Mouse (Mus musculus): ENCODE results near the gene Des.

Des gene

GRCm38 (mm10) chr1:75360112-75361031 lies at the start of gene Des:
Des (plus strand) TSS chr1:75360329.
- peak; percentile 43 for DNase-seq (ENCODE audit: low spot score)

DNA sequence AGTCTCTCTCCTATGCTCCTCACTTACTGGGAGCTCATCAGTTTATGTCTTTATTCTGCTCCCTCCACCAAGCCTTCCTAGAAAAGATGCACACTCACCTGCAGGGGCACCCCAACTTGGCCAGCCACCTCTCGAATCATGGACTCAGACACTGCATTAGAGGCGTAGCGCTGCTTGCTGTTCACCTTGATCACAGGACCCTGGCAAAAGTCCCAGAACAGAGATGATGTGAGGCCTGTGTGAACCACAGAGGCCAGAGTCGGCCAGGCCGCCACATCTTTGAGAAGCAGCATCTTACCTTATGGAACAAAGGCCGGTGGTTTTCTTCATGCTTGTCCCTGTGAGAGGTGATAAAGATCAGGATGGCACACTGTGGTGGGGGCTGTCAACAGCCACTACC lies 48.4 kb upstream of the Des start:
- DNase-seq (ENCODE audit: low spot score) = no peak

DNA sequence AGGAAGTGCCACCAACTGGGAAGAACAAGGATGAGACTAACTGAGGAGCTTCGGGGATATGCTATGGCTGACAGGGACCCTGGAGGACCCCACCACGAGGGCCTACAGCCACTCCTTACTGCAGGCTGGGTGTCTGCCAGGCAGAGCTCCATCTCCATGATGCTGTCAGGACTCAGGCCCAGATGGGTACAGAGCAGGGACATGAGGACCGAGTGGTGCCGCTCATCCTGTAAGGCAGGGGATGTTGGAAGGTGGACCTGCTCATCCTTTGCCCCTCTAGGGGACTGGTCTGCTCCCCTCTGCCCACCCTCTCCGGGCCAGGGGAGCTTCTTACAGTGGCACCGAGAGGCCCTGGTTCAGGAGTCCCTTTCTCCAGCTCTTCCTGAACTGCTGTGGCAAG lies 45.1 kb upstream of the Des start:
- no peak for DNase-seq (ENCODE audit: low spot score)

- DNase-seq (ENCODE audit: low spot score) = no peak
Observed at GRCm38 (mm10) chr1:75315456-75316365, 44.4 kb upstream of the Des start.

DNA sequence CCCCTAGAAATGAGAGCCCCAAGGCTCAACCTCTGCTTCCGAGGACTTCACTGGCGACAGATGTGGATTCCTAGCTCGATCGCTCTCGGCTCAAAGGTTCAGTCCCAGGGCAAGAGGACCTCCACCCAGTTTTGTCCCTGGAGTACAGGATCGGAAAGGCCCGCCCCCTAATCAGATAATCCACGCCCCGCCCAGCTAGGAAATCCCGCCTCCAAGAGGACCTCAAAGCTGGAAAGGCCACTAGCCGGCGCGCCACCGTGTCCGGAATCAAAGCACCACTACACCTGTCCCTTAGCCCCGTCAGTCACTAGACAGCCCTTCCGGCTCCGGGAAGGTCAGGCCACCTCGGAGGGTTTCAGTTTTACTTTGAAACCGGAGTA lies 43.3 kb upstream of the Des start:
- DNase-seq (ENCODE audit: low spot score) = peak; percentile 93

DNA sequence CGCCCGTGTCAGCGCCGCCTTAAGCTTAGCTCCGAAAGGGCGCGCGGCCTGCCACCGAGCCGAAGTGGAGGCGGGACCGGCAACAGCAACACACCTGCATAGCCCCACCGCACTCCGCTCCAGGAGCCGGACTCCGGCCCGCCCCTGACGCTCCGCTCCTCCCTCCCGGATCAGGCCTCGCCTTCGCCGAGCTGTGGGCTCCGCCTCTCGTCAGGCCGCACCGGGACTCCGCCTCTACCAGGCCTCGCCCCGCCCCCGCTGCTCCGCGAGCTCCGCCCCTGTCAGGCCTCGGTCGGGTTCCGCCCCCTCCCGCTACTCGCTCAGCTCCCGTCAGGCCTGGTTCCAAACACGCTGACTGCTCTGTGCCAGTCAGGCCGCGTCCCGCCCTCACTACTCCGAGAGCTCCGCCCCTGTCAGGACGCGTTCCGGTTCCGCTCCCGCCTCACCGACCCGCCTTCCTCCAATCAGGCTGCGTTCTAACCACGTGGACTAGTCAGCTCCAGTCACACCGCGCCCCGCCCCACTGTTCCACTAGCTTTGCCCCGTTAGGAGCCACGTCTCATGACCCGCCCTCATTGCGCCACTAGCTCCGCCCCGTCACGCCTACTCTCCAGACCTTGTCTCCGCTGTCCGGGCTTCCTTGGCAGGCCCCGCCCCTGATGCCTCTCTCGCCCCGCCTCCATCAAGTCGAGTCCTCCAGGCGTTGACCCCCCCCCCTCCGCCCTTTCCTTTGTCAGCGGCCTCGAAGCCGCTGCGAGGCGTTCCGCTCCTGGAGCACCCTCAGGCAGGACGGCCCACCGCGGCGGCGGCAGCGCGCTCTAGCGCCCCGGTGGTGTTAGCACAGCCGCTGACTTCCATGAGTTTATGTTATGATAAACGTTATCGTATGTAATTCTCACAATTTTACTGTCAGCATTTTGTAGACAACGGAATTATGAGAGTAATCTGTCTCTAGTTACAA lies 42.6 kb upstream of the Des start, which contains the start of gene Dnpep:
Dnpep (minus strand) TSS at position 750 of the 961 bp plus-strand sequence.
- DNase-seq (ENCODE audit: low spot score) = peak; percentile 100

- DNase-seq (ENCODE audit: low spot score) = no peak
Observed at GRCm38 (mm10) chr1:75318301-75318700, 41.8 kb upstream of the Des start.

DNA sequence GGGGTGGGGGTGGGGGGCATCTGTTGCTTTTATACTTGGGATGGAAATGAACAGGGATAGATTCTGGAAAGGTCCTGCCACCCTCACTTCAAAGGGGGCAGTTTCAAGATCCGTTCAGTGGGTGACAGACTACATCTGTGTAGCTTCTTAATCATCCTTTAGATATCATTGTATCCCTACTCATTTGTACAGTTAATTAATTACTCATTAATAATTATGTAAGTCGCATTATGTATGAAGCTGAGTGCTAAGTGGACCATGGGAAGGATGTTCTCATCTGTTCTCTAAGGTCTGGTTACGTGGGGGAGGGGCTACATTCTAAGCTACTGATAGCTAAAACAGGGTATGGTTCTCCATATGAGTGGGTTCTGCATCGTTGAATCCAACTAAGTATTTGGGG lies 41.4 kb upstream of the Des start:
- no peak for DNase-seq (ENCODE audit: low spot score)

GRCm38 (mm10) chr1:75319166-75319565 lies 41.0 kb upstream of the Des start:
- DNase-seq (ENCODE audit: low spot score) = no peak

GRCm38 (mm10) chr1:75327461-75327860 lies 32.7 kb upstream of the Des start:
- no peak for DNase-seq (ENCODE audit: low spot score)

DNA sequence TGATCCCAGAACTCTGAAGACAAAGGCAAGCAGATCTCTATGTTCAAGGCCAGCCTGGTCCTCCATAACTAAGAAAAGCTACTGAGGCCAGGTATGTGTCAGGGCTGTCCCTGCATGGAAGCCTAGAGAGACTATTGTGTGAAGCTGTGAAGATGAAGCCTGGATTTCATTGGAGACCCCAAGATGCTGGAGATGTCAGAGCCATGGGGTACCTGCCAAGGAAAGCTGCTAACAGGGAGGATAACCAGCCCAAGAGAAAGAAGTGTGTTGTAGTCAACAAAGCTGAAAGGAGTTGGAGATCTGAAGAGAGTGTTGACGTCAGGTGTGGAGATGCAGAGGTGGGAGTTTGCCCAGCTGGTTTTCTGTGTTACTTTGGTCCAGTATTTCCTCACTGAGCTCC lies 28.9 kb upstream of the Des start:
- no peak for DNase-seq (ENCODE audit: low spot score)

DNA sequence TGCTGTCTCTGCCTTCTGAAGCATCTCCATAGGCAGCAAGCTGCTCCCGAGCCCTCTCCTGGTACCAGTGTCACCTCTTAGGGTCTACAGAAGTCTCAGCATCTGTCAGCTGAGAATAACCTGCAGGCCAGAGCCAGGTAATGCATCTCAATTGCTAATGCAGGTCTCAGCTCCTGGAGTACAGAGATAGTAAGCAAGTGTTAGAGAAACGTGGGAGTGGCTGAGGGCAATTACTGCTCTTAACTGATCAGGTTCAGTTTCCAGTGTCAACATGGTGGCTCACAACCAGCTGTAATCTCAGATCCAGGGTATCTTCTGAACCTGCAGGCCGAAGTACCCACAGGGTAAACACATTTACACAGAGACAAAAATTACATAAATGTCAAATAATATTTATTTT lies 23.7 kb upstream of the Des start:
- no peak for DNase-seq (ENCODE audit: low spot score)

- DNase-seq (ENCODE audit: low spot score) = no peak
Observed at GRCm38 (mm10) chr1:75337097-75337496, 23.0 kb upstream of the Des start.

DNA sequence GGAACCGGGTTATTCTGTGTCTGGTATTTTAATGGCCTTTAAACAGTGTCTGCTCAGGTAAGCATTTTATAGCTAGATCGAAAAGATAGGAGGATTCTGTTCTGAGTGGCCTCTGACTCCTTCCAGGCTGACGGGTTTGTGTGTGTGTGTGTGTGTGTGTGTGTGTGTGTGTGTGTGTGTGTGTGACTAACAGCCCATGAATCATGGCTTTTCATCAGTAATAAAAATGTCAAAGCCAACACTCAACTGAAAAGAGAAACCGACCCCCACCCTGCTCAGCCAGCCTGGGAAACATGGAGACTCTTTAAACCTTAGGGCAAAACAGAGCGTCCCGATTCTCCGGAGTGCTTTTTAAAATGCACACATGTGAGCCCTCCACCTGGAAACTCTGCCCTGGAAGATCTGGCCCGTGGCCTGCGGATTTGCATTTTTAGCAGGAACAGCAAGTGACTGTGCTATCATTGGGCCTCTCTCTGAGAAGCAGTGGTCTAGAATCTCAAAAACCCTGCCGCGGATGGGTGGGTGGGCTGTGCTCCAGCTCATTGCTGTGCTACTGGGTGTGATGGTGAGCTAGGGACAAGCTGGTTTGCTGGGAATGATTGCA lies 21.9 kb upstream of the Des start:
- peak; percentile 55 for DNase-seq (ENCODE audit: low spot score)

- peak; percentile 47 for DNase-seq (ENCODE audit: low spot score)
Observed at GRCm38 (mm10) chr1:75339337-75339736, 20.8 kb upstream of the Des start.

- DNase-seq (ENCODE audit: low spot score) = no peak
Observed at GRCm38 (mm10) chr1:75340519-75340918, 19.6 kb upstream of the Des start.

- peak; percentile 95 for DNase-seq (ENCODE audit: low spot score)
Observed at GRCm38 (mm10) chr1:75342874-75343416, 17.2 kb upstream of the Des start.

DNA sequence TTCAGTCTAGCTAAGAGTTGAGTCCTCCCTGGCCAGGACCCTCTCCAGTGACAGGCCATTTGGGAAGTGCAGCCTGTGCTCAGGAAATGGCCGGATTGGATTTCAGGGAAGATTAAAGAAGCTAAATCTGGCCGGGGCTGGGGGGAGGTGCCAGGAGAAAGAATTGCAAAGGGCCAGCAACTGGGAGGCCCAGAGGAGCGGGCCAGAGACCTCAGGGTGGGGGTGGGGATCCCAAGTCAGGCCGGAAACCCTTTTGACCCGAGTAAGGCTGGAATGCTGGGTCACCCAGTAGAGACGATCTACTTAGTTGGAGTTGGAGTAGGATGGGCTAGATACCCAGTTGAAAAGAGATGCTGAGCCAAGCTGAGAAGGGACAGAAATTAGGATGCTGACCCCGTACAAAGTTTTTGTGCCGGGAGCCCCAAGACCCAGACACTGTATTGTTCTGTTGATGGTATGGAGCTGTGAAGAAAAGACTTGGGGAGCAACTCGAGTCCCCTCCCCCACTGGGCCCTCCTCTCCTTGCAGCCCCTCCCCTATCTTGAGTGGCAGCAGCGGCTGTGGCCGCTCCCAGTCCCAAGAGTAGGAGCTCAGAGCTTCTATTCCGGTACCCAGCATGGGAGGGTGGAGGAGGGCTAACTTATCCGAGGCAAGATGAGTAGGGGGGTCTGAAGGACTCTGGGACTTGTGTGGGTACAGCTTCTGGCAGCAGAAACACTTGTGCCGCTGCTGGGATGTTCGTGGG lies 15.7 kb upstream of the Des start:
- peak; percentile 83 for DNase-seq (ENCODE audit: low spot score)

DNA sequence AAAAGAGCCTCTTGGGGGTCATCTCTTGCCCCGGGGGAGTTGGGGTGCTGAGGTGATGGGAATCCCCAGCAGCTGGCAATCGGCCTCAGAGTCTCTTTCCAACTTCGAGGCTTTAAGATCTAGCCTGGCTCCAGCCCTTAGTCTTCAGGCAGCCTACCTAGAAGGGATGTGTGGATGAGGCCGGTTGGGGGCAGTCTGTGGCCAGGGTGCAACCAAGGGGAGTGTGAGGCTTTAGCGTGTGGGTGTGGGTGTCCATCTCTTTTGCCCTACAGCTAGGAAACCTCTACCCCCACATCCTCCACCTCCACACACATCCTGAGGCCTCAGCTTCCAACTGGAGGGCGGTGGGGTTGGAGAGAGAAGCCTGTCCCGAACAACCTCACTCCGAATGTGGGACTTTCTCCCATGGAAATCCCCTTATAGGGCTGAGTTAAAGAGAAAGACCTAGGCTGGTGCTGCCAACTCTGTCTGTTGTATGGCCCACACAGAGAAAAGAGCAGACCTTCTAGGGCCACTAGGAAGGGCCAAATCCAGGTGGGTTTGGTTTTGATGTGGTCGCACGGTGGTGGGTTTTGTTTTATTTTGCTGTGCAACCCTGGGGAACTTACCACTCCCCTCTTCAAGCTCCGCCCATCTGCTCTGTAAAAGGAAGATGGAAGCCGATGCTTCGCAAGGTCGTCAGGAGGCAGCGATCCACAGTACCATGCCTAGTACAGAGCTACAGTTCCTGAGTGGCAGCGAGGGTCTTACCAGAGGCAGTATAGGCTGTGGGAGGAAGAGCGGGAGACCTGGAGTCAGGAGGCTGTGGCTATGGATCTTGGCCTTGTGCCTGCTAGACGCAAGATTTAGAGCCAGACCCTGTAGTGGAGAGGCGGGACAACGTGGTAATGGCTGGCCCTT lies 14.8 kb upstream of the Des start:
- DNase-seq (ENCODE audit: low spot score) = peak; percentile 50

Measured in embryo, embryonic 10.5 days (tissue).